Mouse (Mus musculus) kidney, postnatal 14 days (tissue): ENCODE data around the gene Ercc1.

ENCODE experiments used
- DNase-seq: peaks from one replicate; pipeline ENCODE4 v3.0.0; 2022; ENCODE audit warnings: mixed read lengths

Ercc1 gene

DNA sequence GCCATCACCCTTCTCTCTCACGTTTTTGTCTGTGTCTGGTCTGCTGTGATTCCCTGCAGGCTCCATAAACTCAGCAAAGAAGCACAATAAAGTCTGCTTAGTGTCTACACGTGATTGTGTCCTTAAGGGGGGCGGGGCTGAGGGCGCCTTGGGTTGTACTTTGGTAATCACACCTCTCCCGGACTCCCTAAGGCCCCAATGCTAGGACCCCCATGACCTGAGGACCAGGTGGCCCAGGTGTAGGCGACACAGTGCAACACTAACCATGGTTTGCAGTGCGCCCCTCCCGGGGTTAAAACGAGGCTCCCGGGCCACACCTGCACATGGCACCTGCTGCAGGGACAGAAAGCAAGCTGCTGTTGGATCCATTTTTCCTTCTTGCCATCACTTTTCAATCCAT, 3.3 kb upstream of the Ercc1 start:
- DNase-seq, result no peak

DNA sequence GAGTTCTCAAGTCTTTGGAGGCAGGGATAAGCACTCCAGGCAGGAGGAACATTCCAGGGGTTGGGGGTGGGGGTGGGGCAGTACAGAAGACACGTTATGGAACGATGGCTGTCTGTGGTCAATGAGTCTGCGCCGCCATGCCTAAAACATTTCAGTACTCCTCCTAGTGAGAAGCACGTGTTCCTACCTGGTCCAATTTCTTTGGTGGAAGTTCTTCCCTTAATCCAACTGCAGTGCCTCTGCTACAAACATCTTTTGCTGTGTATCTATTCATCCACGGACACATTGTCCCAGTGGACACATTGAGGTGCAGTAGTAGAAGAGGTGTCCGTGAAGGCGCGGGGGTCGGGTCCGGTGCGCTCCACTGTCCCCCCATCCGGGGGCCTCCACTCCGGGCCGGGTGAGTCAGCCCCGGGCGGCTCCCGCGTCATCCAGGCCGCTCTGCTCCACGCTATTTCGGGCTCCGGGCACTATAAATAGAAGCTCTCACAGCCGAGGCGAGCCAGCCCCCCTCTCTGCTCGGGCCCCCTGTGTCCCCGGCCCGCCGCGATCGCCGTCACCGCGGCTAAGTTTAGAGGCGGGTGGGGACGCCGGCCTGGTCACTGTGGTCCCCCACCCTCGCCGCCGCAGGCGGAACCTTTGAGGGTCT, 2.7 kb upstream of the Ercc1 start:
- DNase-seq, result peak; percentile 30

DNA sequence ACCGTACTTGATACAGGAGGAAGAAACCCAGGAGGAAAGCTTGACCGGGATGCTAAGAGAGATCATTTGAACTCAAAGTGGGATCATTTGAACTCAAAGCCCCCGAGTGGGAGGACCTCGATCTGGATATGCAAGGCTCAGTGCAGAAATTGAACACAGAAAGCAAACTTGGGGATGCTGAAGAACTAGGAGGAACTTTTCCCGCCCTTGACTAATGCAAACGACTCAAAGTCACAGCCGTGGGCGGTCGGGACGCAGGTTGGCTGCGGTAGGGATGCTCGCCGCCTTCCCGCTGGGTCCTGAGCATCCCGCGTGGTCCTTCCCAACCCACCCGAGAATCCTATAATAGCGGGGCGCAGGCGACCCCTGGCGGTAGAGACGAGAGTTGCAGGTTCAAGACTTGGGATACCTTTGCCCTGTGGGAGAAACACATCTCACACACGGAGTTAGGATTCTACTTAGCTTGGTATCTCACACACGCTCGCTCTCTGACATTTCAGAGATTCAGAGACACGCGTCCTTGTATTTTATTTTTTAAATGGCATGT, 2.0 kb upstream of the Ercc1 start:
- DNase-seq, result peak; percentile 88

DNA sequence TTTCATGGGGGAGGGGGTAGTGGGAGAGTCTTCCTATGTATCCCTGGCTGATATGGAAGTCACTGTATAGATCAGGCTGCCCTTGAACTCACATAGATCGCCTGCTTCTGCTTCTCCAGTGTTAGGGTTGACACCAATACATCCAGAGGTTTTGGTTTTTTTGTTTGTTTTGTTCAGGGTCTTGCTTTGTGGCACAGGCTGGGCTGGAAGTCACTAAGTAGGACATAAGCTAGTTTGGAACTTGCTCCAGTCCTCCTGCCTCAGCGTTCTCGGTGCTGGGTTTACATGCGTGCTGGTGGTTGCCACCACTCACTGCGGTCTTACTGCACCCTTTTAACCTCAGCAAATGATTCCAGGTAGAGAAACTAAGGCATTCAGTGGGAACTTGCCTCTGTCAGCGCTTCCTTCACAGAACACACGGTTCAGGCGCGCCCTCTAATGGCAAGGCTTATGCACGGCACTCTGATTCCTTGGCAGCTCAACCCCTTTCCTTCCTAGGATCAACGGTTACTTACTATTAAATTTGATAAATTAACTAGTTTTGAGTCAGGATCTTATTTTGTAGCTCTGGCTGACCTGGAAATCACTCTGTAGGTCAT, 1.3 kb upstream of the Ercc1 start:
- DNase-seq, result peak; percentile 76

DNA sequence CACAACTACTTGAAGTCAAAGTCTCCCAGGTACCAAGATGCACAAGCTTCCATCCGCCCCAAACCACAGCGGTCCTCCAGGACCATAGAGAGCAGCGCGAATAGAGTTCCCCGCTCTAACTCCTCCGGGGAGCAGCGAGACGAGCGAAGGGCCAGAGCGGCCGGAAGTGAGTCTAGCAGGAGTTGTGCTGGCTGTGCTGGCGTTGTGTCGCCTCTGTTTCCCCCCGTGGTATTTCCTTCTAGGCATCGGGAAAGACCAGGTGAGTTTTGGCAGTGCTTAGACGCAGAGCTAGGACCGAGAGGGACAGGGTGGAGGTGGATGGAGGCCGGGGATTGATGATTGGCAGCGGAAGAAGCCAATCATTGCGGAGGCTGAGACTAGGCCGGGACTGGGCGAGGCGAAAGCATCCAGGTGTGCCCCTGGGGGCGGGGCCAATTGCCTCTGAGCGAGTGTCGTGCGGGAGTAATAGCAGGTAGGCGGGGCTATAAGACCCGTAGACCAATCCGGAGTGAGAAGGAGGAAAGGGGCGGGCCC, 427 bp downstream of the Ercc1 start:
- peak; percentile 98 for DNase-seq

DNA sequence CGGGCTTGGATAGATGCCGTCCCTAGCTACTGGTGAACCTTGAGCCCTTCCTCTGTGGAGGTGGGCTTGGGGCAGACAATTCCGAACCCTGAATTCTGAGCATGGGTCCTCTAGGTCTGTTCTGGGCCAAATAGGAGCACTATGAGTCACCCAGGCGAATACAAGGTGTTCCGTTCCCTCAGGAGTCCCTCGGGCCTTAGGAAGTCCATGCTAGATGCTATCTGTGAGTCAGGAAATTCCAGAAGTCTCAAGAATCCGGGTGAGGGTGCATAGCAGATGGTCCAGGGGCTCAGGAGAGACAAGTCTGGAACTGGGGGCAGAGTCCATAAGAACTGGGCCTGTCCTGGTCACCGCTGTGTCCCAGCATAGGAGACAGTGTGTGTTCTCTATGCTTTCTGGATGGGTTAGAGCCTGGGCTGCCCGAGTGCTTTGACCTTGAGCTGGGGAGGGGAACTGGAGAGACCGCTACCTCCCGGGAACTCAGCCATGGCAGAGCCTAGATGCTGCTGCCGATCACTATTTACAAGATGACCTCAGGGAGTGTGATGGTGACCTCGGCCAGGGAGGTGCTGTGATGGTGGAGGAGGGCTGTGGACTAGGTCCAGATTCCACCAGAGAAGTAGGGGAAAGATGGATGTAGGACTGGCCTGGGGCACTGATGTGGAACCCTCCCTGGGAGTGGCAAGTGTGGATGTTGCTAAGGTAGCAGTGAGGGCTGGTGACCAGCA, 4.8 kb downstream of the Ercc1 start:
- no peak for DNase-seq

DNA sequence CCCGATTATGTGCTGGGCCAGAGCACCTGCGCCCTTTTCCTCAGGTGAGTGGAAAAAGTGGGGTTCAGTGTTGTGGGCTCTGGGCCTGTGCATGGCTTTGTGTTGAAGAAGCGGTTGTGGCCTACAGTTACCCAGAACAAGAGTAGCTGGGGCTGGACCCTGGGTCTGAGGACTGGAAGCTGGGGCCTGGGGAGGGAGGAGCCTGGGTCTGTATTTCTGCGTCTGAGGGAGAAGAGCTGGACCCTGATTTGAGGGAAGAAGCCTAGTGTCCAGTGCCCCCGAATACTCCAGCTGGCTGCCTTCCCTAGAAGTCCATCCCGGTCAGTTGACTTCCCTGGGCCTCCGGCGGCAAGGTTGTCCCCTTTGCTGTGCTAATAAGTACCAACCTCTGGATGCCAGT, 5.6 kb downstream of the Ercc1 start:
- no peak for DNase-seq

DNA sequence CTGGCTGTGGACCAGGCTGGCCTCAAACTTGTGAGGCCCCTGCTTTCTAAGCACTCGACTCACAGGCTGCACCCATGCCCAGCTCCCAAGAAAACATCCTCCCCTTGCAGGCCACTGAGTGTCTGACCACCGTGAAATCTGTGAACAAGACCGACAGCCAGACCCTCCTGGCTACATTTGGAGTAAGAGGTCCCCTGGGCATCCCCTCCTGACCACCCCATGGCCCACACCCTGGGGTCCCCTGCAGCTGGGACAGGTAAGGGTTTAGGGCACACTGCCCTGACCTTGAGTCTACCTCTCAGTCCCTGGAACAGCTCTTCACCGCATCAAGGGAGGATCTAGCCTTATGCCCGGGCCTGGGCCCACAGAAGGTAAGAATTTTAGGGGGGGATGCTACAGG, 10.4 kb downstream of the Ercc1 start:
- no peak for DNase-seq

DNA sequence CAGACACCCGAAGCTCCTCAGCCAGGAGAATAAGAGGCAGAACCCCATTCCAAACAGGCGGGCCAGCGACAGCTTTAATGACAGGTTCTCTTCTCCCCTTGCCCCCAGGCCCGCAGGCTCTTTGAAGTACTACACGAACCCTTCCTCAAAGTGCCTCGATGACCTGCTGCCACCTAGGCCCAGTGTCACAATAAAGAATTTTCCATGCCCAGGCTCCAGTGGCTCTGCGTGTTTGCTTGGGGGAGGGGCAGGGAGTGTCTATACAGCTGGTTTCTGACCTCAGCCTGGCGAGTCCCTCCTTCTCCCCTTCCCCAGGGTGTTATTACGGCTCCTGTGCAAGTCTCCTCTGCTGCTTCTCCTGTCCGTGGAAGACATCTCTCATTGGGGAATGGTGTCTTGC, 11.7 kb downstream of the Ercc1 start:
- DNase-seq, result no peak

DNA sequence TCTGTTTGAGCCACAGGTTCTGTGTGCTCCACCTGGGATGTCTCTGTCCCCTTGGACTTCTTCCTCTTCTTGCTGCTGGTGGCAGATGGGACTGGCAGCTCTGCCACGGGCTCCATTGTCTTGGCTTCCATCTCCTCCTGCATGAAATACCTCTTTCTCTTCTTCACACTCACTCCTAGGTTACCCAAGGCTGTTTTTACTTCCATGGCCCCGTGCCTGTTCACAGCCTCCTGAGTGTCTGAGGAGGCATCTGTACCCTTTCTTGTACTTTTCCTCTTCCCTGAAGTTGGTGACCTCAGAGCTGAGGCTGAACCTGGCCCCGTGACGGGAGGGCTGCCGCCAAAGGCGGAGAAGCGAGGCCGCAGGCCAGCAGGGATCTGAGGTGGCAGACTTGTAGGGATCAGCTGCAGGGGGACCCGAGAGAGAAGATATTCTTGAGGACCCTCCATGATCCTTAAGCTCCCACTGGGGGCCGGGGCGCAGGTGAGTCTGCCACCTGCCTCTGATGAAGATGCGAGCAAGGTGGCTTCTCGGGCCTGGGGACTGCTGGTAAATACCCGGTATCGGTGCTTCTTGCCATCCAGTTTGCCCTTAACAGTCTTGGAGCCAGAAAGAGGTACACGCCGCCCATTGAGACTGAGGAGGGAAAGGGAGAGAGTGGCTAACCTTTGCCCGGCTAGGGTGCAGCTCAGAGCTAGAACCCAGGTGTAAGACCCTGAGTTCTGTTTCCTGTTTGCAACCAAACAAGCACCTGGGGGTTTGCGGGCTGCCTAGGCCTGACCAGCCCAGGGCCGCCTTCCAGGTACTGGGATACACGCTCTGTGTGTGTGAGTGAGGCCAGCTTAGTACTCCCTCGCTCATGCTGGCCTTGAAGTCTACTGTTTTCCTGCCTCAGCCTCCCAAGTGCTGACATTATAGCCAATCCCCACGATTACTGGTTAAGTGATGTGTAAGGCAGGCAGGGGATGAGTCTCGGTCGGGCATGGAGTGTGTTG, 13.1 kb downstream of the Ercc1 start:
- DNase-seq, result no peak

DNA sequence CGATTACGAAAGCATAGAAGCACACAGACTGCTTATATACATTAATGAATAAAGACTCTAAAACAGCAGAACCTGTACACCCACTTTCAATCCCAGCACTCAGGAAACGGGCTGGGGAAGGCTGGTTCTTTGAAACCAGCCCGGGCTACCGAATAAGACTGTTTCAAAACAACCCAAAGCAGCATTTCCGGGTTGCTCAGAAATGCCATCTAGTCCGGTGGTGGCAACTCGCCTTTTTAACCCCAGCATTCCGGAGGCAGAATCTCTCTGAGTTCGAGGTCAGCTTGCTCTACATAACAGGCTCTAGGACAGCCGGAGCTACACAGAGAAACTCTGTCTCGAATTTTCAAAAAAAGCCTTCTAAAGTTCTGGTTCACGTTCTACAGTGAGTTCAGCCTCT, 14.1 kb downstream of the Ercc1 start:
- no peak for DNase-seq

DNA sequence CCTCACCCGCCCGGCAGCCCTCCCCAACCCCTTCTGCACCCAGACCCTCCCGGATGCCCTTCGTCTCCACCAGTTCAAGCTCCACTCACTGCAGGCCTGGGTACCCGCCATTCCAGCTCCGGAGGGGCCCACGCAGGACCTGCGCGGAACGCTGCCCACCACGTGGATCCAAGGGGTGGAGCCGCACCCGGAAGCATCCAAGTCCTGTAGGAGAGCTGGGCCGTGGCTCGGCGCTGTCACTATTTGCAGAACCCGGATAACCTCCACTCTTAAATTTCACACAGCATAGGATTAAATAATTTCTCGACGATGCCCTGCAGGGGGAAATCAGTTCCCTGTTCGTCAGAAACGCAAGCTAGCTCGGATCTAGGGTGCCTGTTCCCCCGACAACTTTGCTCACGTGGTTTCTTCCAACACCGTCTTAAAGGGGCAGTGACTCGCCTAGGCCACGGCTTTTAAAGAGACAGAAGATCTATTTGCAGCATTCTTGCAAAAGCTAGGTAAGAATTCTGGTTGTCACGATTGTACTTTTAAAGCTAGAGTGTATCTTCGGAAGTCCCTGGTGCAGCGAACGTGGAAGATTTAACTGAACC, 14.8 kb downstream of the Ercc1 start, which contains the start of the genes Cd3eap and Ppp1r13l:
Gene Cd3eap (minus strand): TSS at position 185 of the 593 bp plus-strand sequence.
Gene Ppp1r13l (plus strand): TSS at position 451 of the 593 bp plus-strand sequence.
- DNase-seq, result peak; percentile 90

DNA sequence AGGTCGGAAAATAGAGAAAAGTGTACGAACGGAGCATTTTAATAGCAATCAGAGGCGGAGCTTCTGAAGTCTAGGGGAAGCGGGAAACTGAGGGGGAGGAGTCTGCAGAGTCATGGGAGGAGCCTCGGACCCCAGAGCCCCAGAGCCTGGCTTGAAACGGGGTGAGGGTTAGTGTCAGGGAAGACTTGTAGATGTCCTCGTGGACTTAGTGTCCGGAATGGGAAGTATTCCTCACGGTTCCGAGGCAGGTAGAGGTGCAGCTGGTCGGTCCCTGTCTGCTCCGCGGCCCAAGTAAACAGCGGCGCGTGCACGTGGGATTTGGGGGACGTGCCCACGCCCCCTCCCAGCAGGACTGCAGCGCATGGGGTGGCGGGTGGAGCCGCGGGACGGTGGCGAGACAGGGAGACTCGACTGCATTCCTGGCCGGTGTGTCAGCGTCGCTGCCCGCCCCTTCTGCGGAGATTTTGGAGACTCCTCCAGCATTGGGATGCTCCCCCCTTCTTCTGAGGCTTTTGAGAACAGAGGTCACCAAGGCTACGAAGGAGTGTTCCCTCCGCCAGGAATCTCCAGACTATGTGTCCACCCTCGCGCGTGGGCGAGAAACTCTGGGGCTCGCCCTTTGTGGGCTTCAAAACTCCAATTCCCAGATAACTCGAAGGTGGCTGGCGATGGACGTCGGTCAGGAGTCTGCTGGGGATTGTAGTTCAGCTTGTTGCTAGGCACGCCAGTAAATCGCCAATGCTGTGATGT, 15.5 kb downstream of the Ercc1 start:
- DNase-seq, result peak; percentile 82

DNA sequence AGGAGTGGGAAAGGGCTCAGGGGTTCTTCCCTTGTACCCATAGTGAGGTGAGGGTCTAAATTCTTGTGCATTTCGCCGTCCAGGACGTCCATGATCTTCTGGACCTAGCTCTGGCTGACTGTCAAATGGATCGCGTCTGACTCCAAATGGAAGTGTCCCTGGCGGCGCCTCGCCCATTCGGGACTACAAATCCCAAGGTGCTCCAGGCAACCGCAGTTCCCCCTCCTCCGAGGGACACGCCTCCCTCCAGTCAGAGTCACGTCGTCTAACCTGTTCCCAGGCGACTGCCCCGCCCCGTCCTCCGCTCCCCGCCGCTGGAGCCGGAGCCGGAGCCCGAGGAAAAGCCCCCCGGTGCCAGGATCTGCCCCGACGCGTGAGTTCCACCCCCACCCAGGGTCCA, 16.4 kb downstream of the Ercc1 start:
- peak; percentile 95 for DNase-seq

DNA sequence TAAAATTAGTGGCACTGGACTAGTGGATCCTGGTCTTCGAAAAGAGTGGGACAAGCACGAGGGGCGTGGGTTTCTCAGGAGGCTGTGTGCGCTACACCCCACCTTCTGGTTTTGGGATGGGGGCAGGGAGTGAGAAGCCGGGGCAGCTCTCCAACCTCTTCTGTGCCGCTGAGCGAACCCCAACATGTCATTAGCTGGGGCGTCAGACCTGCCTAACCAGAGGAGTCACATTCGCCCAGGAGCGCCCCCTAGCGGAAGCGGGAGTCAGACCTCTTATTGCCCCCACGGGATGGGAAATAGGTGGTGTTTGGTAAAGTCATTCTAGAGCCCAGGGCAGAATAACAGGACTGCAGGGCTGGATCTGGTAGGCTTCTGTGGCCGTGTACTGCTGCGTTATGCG, 17.1 kb downstream of the Ercc1 start:
- DNase-seq, result peak; percentile 74

DNA sequence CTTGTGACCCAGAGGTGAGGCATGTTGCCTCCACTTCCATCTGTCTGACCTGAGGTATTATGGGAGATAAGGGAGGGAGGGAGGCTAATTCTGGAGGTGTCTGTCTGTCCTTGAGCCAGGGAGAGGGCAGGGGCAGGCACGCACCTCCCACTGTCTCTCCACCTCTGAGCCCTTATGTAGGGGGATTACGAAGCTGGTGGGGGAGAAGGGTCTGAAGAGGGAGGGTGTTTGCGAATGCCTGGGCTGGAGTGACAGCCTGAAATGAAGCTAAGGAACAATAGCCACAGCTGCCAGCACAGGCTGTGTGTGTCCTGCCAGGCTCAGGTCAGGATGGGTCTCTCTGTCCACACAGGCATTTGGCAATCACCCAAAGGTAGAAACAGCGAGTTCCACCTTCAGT, 17.7 kb downstream of the Ercc1 start:
- DNase-seq, result no peak

DNA sequence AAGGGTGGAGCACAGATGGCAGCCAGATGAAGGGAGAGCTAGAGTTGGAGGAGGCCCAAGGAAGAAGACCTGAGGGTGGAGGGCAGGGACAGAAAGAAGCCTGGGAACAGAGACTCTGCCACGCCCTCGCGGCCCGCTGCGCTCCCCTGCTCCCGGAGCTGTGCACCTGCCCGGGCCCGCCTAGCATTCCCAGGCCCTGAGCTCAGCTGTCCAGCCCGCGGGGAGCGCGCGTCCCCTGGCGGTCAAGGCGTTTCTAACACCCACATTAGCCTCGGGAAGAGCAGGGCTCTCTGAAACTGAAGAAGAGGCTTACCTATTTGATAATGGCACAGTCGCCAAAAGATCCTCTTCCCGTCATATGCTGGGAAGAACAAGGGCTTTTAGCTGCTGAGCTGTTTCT, 19.3 kb downstream of the Ercc1 start:
- DNase-seq, result peak; percentile 85

DNA sequence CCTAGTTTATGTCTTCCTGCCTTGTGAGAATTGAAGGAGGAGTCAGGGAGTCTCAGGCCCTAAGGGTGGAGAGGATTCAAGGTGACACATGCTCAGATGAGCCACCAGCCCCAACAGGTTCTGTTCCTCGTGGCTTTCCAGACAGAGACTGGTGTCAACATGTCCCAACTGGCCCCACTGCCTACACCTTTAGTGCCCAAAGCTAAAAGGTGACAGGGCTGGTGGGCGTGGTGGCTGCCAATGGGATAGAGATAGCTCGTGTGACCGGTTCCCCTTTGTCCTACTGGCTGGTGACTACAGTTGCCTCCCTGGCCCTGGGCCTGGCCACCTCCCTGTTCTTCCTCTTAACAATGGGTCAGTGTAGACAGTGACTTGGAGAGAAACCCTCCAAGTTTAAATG, 20.8 kb downstream of the Ercc1 start:
- DNase-seq, result no peak

DNA sequence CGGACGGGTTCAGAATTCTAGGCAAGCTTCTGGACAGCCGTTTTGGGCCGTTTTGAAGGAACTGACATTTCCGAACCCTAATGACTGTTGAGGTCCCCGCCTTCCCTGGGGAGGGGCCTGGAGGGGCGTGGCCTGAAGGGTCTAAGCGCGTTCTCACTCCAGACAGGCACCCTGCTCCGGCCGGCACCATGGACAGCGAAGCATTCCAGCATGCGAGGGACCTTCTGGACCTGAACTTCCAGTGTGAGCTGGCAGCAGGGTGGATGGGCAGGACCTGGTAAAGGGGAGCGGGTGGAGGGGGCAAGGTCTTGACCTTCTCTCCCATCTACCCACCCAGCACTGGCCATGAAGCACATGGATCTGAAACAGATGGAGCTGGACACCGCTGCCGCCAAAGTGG, 23.8 kb downstream of the Ercc1 start:
- DNase-seq, result peak; percentile 78

DNA sequence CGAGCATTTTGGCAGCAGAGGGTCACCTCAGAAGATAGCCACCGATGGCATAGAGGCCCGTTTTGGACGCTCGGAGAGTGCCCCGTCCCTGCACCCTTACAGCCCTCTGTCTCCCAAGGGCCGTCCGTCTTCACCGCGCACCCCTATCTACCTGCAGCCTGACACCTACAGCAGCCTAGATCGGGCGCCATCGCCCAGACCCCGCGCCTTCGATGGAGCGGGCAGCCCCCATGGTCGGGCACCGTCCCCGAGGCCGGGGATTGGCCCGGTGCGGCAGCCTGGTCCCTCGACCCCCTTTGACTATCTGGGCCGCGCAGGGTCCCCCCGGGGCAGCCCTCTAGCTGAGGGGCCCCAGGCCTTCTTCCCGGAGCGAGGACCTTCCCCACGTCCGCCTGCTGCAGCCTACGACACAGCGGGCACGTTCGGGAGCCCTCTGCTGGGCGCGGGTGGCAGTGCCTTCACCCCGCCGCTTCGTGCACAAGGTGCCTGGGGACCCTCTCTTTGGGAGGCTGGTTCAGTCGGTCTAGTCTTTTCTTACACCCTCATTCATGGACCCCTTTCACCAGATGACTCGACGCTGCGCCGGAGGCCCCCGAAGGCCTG, 25.3 kb downstream of the Ercc1 start:
- DNase-seq, result peak; percentile 70

DNA sequence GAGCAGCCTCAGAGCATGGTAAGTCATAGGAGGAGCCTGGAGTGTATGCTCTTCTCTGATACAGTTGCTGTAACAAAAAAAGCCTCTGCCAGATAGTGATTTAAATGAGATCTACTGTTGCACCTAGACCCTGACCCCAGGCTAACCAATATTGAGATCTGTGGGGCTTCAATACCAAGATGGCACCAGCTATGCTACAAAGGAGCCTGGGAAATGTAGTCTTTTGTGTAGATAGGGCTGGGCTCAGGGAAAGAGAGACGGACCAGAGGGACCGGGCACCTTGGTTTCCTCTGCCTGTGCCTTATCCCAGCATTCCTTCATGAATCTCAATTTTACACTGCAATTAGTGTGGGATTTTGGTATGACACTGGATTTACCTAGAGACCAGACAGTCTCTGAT, 28.8 kb downstream of the Ercc1 start:
- DNase-seq, result no peak
